9 mouse cellular contexts compared by ENCODE assay signal in the genomic region with DNA sequence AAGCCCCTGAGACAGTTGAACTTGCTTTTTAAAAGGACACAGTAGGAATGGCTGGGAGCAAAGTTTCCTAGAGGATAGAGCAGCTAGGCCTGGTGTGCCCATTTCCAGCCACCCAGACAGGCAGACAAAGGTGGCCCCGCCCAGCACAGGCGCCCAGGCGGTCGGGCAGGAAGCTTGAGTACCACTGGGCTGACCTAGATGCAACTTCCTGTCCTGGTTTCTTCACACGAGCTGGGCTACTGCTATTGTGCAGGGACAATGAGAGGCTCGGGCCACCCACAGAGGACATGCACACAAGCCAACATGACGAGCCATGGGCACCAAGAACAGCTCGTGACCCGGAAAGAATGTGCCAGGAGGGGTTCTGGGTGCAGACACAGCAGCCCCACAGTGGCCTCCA.
DNase-seq lines count a peak whose midpoint lies in the region; TF ChIP-seq lines count a peak whose summit lies in the region.
"Had no signal": no experiment of that assay in that cellular context is flagged by ENCODE, and none has a peak within 500 bp of the region (broad histone marks: within the 10 kb centered on the region; RNA-seq: fewer than 3 reads in every experiment).

No protein-coding gene starts in this region.

- peak overlapping the region; percentile 49 for H3K27ac ChIP-seq in gastrocnemius, adult 2 months
- H3K27ac ChIP-seq: limb, embryonic 13.5 days had no signal

- TF ChIP-seq CTCF in gastrocnemius, adult 2 months (IDR thresholded peaks at IDR 0.05), result no peak

- intact Hi-C loops in gastrocnemius, adult 2 months (cut with DNase I), result no loop called here
- intact Hi-C loops in heart, postnatal 14 days (cut with DNase I), result no loop called here

- peak; percentile 54 for DNase-seq in gastrocnemius, adult 2 months
- no peak for DNase-seq in gastrocnemius, postnatal 4 days (ENCODE audit: low spot score in 2 of 2)
- DNase-seq in adrenal gland, postnatal 14 days, result peak; percentile 65
- peak; percentile 38 to 41 for DNase-seq in heart, postnatal 14 days
- peak; percentile 59 to 78 for DNase-seq in kidney, postnatal 25 days
- peak; percentile 75 to 84 for DNase-seq in natural killer cell, adult 2 months (ENCODE audit: low spot score in 2 of 2)
- no peak for DNase-seq in adipocyte (ENCODE audit: low spot score)
- no peak for DNase-seq in urinary bladder, postnatal 25 days (ENCODE audit: low spot score)

- no peak overlapping the region for H3K4me3 ChIP-seq in gastrocnemius, adult 2 months
- H3K4me3 ChIP-seq: limb, embryonic 13.5 days had no signal

Comparison
In these comparisons a context has a peak if more than half of its experiments do, and no peak if none do; other contexts are left out.
1. DNase-seq: peak in gastrocnemius, adult 2 months (single experiment), adrenal gland, postnatal 14 days (single experiment), heart, postnatal 14 days (2 of 2), kidney, postnatal 25 days (2 of 2) and natural killer cell, adult 2 months (2 of 2); none in gastrocnemius, postnatal 4 days (0 of 2), adipocyte (single experiment) and urinary bladder, postnatal 25 days (single experiment).